ENCODE assay signal across 8 mouse cellular contexts in genomic region chr8:84657203-84657602, GRCm38 (mm10). TPM values are rescaled to one million over a fixed set of nuclear protein-coding genes. Genes with fewer than 3 reads are reported as not detected.
DNase-seq lines count a peak whose midpoint lies in the region; ATAC-seq and TF ChIP-seq lines count a peak whose summit lies in the region.

No protein-coding gene starts in this region.

- ATAC-seq in heart, postnatal 0 days (ENCODE audit: insufficient read depth, low read depth) = no peak
- peak; percentile 12; the same call in 1 of the 2 replicates for ATAC-seq in G1E (ENCODE audit: extremely low read depth, insufficient number of reproducible peaks, low FRiP score, poor library complexity, severe bottlenecking)
- no peak for ATAC-seq in forebrain, embryonic 15.5 days (replicated peaks)
- no peak for ATAC-seq in liver, embryonic 15.5 days (ENCODE audit: insufficient read depth)

- peaks cover 13% of the 10 kb centered on the region; the same call in 1 of the 2 replicates for H3K4me1 ChIP-seq in heart, postnatal 0 days (ENCODE audit: control insufficient read depth, insufficient read depth)
- peaks cover 58% of the 10 kb centered on the region for H3K4me1 ChIP-seq in G1E (ENCODE audit: insufficient read depth, low read depth, low read length)
- H3K4me1 ChIP-seq in forebrain, embryonic 15.5 days = peaks cover 48% of the 10 kb centered on the region
- H3K4me1 ChIP-seq in liver, embryonic 15.5 days (replicated peaks) = peaks cover 78% of the 10 kb centered on the region

- peak overlapping the region; percentile 59 for H3K4me2 ChIP-seq in heart, postnatal 0 days (ENCODE audit: low read depth, low read length)
- H3K4me2 ChIP-seq in forebrain, embryonic 15.5 days (replicated peaks) = 0 out of 2 replicates have a peak overlapping the region, but pooled peaks have one; percentile 48
- peak overlapping the region; percentile 90 for H3K4me2 ChIP-seq in liver, embryonic 15.5 days

- no peak for TF ChIP-seq CTCF in heart, postnatal 0 days (IDR thresholded peaks at IDR 0.05; ENCODE audit: low read depth)
- TF ChIP-seq CTCF in G1E (IDR thresholded peaks at IDR 0.05; ENCODE audit: low read depth, low read length) = no peak

- no peaks in the 10 kb centered on the region for H3K9me3 ChIP-seq in heart, postnatal 0 days (replicated peaks; ENCODE audit: control insufficient read depth, low read length)
- no peaks in the 10 kb centered on the region for H3K9me3 ChIP-seq in G1E (replicated peaks)
- H3K9me3 ChIP-seq in forebrain, embryonic 15.5 days = no peaks in the 10 kb centered on the region
- H3K9me3 ChIP-seq in liver, embryonic 15.5 days (replicated peaks) = no peaks in the 10 kb centered on the region

- no peak for TF ChIP-seq EP300 in heart, postnatal 0 days (IDR thresholded peaks at IDR 0.05; ENCODE audit: low read depth)

- H3K27me3 ChIP-seq in heart, postnatal 0 days (ENCODE audit: control insufficient read depth, insufficient read depth, low read length) = no peaks in the 10 kb centered on the region
- no peaks in the 10 kb centered on the region for H3K27me3 ChIP-seq in G1E (ENCODE audit: insufficient read depth, low read length)
- H3K27me3 ChIP-seq in forebrain, embryonic 15.5 days = no peaks in the 10 kb centered on the region
- peaks cover 24% of the 10 kb centered on the region for H3K27me3 ChIP-seq in liver, embryonic 15.5 days

- no peak overlapping the region for H3K9ac ChIP-seq in heart, postnatal 0 days (replicated peaks; ENCODE audit: low read depth, low read length)
- H3K9ac ChIP-seq in forebrain, embryonic 15.5 days (replicated peaks) = no peak overlapping the region
- H3K9ac ChIP-seq in liver, embryonic 15.5 days = peak overlapping the region; percentile 54

- intact Hi-C loops in heart, postnatal 36 days (cut with DNase I) = no loop called here
- intact Hi-C loops in gastrocnemius, postnatal 36 days (cut with DNase I) = no loop called here

- H3K36me3 ChIP-seq in heart, postnatal 0 days (replicated peaks; ENCODE audit: control insufficient read depth, insufficient read depth, low read length) = no peaks in the 10 kb centered on the region
- peaks cover 16% of the 10 kb centered on the region for H3K36me3 ChIP-seq in G1E (replicated peaks)
- no peaks in the 10 kb centered on the region for H3K36me3 ChIP-seq in forebrain, embryonic 15.5 days
- no peaks in the 10 kb centered on the region for H3K36me3 ChIP-seq in liver, embryonic 15.5 days (replicated peaks)

- no peak for DNase-seq in heart, postnatal 0 days (ENCODE audit: low spot score)
- no peak for DNase-seq in heart, postnatal 36 days
- no peak for DNase-seq in G1E (ENCODE audit: low spot score)
- DNase-seq in frontal cortex, postnatal 36 days (ENCODE audit: low spot score in 2 of 2) = no peak
- no peak for DNase-seq in spleen, postnatal 4 days (ENCODE audit: low spot score in 2 of 2)
- no peak for DNase-seq in gastrocnemius, postnatal 36 days

- peak overlapping the region; percentile 87 for H3K27ac ChIP-seq in heart, postnatal 0 days (ENCODE audit: low read depth)
- peak overlapping the region; percentile 62; the same call in 1 of the 2 replicates for H3K27ac ChIP-seq in forebrain, embryonic 15.5 days (replicated peaks)
- peak overlapping the region; percentile 72 for H3K27ac ChIP-seq in liver, embryonic 15.5 days (replicated peaks)

- peak overlapping the region; percentile 40; the same call in 1 of the 2 replicates for H3K4me3 ChIP-seq in heart, postnatal 0 days (ENCODE audit: low read depth, low read length)
- H3K4me3 ChIP-seq in G1E (ENCODE audit: low read depth, low read length) = peak overlapping the region; percentile 72
- no peak overlapping the region for H3K4me3 ChIP-seq in forebrain, embryonic 15.5 days
- peak overlapping the region; percentile 52; the same call in 1 of the 2 replicates for H3K4me3 ChIP-seq in liver, embryonic 15.5 days (replicated peaks)

RNA-seq across cellular contexts. Expression of gene Ier2, which starts 5.4 kb away (rescaled TPM):
- total RNA-seq in heart, postnatal 0 days (2014; rRNA removed; ENCODE audit: low replicate concordance) = 17.0 and 23.2 TPM in 2 replicates
- polyA plus RNA-seq in heart, postnatal 0 days (2015; fragmentation: Nextera tagmentation; extraction: Ambion mirVana) = 33.3 and 38.3 TPM in 2 replicates
- 10 to 100 TPM; 12.6 to 16.5 TPM for total RNA-seq in heart, postnatal 36 days (2021)
- total RNA-seq in G1E (2014; fragmentation: Nextera tagmentation) = 60.5 and 64.9 TPM in 2 replicates
- total RNA-seq in G1E (2017) = 43.1 and 48.5 TPM in 2 replicates
- polyA plus RNA-seq in G1E (2012) = 112 and 119 TPM in 2 replicates
- polyA plus RNA-seq in forebrain, embryonic 15.5 days (2015; fragmentation: Nextera tagmentation; extraction: Ambion mirVana) = 26.0 and 33.4 TPM in 2 replicates
- 22.8 and 23.1 TPM in 2 replicates for polyA plus RNA-seq in liver, embryonic 15.5 days (2015; fragmentation: Nextera tagmentation; extraction: Ambion mirVana)
- total RNA-seq in gastrocnemius, postnatal 36 days (2021) = 1 to 10 TPM; 5.6 to 9.3 TPM

RNA-seq across cellular contexts. Expression of gene Trmt1, which starts 28.9 kb away (rescaled TPM):
- 98.3 and 116 TPM in 2 replicates for total RNA-seq in heart, postnatal 0 days (2014; rRNA removed; ENCODE audit: low replicate concordance)
- polyA plus RNA-seq in heart, postnatal 0 days (2015; fragmentation: Nextera tagmentation; extraction: Ambion mirVana) = 28.4 and 29.5 TPM in 2 replicates
- 10 to 100 TPM; 36.1 to 39.2 TPM for total RNA-seq in heart, postnatal 36 days (2021)
- total RNA-seq in G1E (2014; fragmentation: Nextera tagmentation) (63.3 and 64.9 TPM in 2 replicates), G1E (2017) (68.2 and 96.4 TPM in 2 replicates)
- polyA plus RNA-seq in G1E (2012) = 244 and 260 TPM in 2 replicates
- polyA plus RNA-seq in forebrain, embryonic 15.5 days (2015; fragmentation: Nextera tagmentation; extraction: Ambion mirVana) = 62.4 and 64.0 TPM in 2 replicates
- polyA plus RNA-seq in liver, embryonic 15.5 days (2015; fragmentation: Nextera tagmentation; extraction: Ambion mirVana) = 27.9 and 36.1 TPM in 2 replicates
- total RNA-seq in gastrocnemius, postnatal 36 days (2021) = 10 to 100 TPM; 39.8 to 43.3 TPM

RNA-seq across cellular contexts. Expression of gene Nacc1, which starts 30.5 kb away (rescaled TPM):
- total RNA-seq in heart, postnatal 0 days (2014; rRNA removed; ENCODE audit: low replicate concordance) = 68.0 and 83.6 TPM in 2 replicates
- polyA plus RNA-seq in heart, postnatal 0 days (2015; fragmentation: Nextera tagmentation; extraction: Ambion mirVana) = 6.2 and 6.9 TPM in 2 replicates
- 10 to 100 TPM; 27.3 to 30.1 TPM for total RNA-seq in heart, postnatal 36 days (2021)
- total RNA-seq in G1E (2014; fragmentation: Nextera tagmentation) (120 and 125 TPM in 2 replicates), G1E (2017) (48.1 and 54.5 TPM in 2 replicates)
- 207 and 224 TPM in 2 replicates for polyA plus RNA-seq in G1E (2012)
- polyA plus RNA-seq in forebrain, embryonic 15.5 days (2015; fragmentation: Nextera tagmentation; extraction: Ambion mirVana) = 15.5 and 16.4 TPM in 2 replicates
- polyA plus RNA-seq in liver, embryonic 15.5 days (2015; fragmentation: Nextera tagmentation; extraction: Ambion mirVana) = 6.2 and 7.2 TPM in 2 replicates
- total RNA-seq in gastrocnemius, postnatal 36 days (2021) = 10 to 100 TPM; 18.1 to 20.1 TPM

RNA-seq across cellular contexts. Expression of gene Lyl1, which starts 44.1 kb away (rescaled TPM):
- total RNA-seq in heart, postnatal 0 days (2014; rRNA removed; ENCODE audit: low replicate concordance) = 4.4 and 4.8 TPM in 2 replicates
- polyA plus RNA-seq in heart, postnatal 0 days (2015; fragmentation: Nextera tagmentation; extraction: Ambion mirVana) = 8.7 and 9.8 TPM in 2 replicates
- 1 to 10 TPM; 5.4 to 5.7 TPM for total RNA-seq in heart, postnatal 36 days (2021)
- 136 and 138 TPM in 2 replicates for total RNA-seq in G1E (2014; fragmentation: Nextera tagmentation)
- total RNA-seq in G1E (2017) = 81.2 and 95.6 TPM in 2 replicates
- 550 and 561 TPM in 2 replicates for polyA plus RNA-seq in G1E (2012)
- polyA plus RNA-seq in forebrain, embryonic 15.5 days (2015; fragmentation: Nextera tagmentation; extraction: Ambion mirVana) = 2.1 and 2.5 TPM in 2 replicates
- polyA plus RNA-seq in liver, embryonic 15.5 days (2015; fragmentation: Nextera tagmentation; extraction: Ambion mirVana) = 55.3 and 58.3 TPM in 2 replicates
- 1 to 10 TPM in 1 of 2 experiments, under 1 TPM in 1; 0.96 to 1.4 TPM for total RNA-seq in gastrocnemius, postnatal 36 days (2021)
